Comparison of ENCODE assay signal across 28 mouse cellular contexts in genomic region chr2:50573455-50573854, GRCm38 (mm10).
DNase-seq lines count a peak whose midpoint lies in the region.
"Had no signal": no experiment of that assay in that cellular context is flagged by ENCODE, and none has a peak within 500 bp of the region (broad histone marks: within the 10 kb centered on the region; RNA-seq: fewer than 3 reads in every experiment).

No protein-coding gene starts in this region.

- no peaks in the 10 kb centered on the region for H3K36me3 ChIP-seq in heart, embryonic 10.5 days
- H3K36me3 ChIP-seq: forebrain, embryonic 10.5 days; heart, embryonic 13.5 days; intestine, embryonic 15.5 days; kidney, embryonic 15.5 days; limb, embryonic 13.5 days; liver, embryonic 13.5 days; midbrain, embryonic 15.5 days; neural tube, embryonic 12.5 days had no signal

- no peak overlapping the region for H3K27ac ChIP-seq in heart, embryonic 10.5 days
- H3K27ac ChIP-seq: forebrain, embryonic 10.5 days; heart, embryonic 13.5 days; hindbrain, embryonic 14.5 days; intestine, embryonic 15.5 days; kidney, embryonic 15.5 days; layer of hippocampus, adult 2 months; limb, embryonic 13.5 days; liver, embryonic 13.5 days; macrophage; midbrain, embryonic 15.5 days; neural tube, embryonic 12.5 days had no signal

- peak; percentile 23 to 34 for DNase-seq in heart, postnatal 10 days
- no peak for DNase-seq in heart, embryonic 10.5 days (ENCODE audit: low spot score)
- DNase-seq in kidney, postnatal 4 days, result peak; percentile 38 to 45
- no peak for DNase-seq in kidney, adult 18-20 months
- peak; percentile 48 for DNase-seq in lung, postnatal 10 days
- DNase-seq in lung, postnatal 25 days (ENCODE audit: low spot score), result no peak
- DNase-seq in skeletal muscle tissue, adult 2 months (ENCODE audit: low read depth, low spot score), result peak; percentile 26
- no peak for DNase-seq in adrenal gland, postnatal 4 days (ENCODE audit: low spot score in 2 of 2)
- DNase-seq: adrenal gland, postnatal 10 days; cerebellum, adult 8-10 months; gastrocnemius, postnatal 10 days; heart, postnatal 4 days; layer of hippocampus, postnatal 36 days; liver, embryonic 13.5 days; right cerebral cortex, adult 18-20 months; right cerebral cortex, postnatal 4 days; thymus, adult 18-20 months; thymus, postnatal 4 days had no signal

- WGBS in heart, embryonic 10.5 days, result 58% methylated on average over 3 of the region's 3 CpGs

- no peaks in the 10 kb centered on the region for H3K9me3 ChIP-seq in heart, embryonic 10.5 days
- H3K9me3 ChIP-seq: forebrain, embryonic 10.5 days; heart, embryonic 13.5 days; intestine, embryonic 15.5 days; kidney, embryonic 15.5 days; limb, embryonic 13.5 days; liver, embryonic 13.5 days; midbrain, embryonic 15.5 days; neural tube, embryonic 12.5 days had no signal

- H3K4me1 ChIP-seq in heart, embryonic 10.5 days, result 0 out of 2 replicates have a peak, but pooled peaks cover 4% of the 10 kb centered on the region
- H3K4me1 ChIP-seq: intestine, embryonic 15.5 days; kidney, embryonic 15.5 days; liver, embryonic 13.5 days had no signal

- H3K27me3 ChIP-seq in heart, embryonic 10.5 days (ENCODE audit: insufficient read depth, poor library complexity, severe bottlenecking), result no peaks in the 10 kb centered on the region
- H3K27me3 ChIP-seq: heart, embryonic 13.5 days; intestine, embryonic 15.5 days; kidney, embryonic 15.5 days; limb, embryonic 13.5 days; liver, embryonic 13.5 days; midbrain, embryonic 15.5 days; neural tube, embryonic 12.5 days had no signal

- H3K4me3 ChIP-seq in heart, embryonic 10.5 days, result no peak overlapping the region
- H3K4me3 ChIP-seq: forebrain, embryonic 10.5 days; heart, embryonic 13.5 days; intestine, embryonic 15.5 days; kidney, embryonic 15.5 days; layer of hippocampus, adult 2 months; limb, embryonic 13.5 days; liver, embryonic 13.5 days; midbrain, embryonic 15.5 days; neural tube, embryonic 12.5 days had no signal

- intact Hi-C loops in heart, postnatal 10 days (cut with DNase I), result no loop called here

Comparison
In these comparisons a context has a peak if more than half of its experiments do, and no peak if none do; other contexts are left out.
1. DNase-seq: peak in heart, postnatal 10 days (2 of 2), kidney, postnatal 4 days (2 of 2), lung, postnatal 10 days (single experiment) and skeletal muscle tissue, adult 2 months (single experiment); none in heart, embryonic 10.5 days (single experiment), kidney, adult 18-20 months (single experiment), lung, postnatal 25 days (single experiment) and adrenal gland, postnatal 4 days (0 of 2).